Mouse (Mus musculus): Measurements from ENCODE around the gene Serpinh1.
A peak's percentile ranks its signal among the peaks of the same experiment; 100 is the strongest.

Gene Serpinh1

GRCm38 (mm10) chr7:99323321-99323700 lies 29.7 kb downstream of the Serpinh1 start:
- DNase-seq: no peak

- DNase-seq: no peak
Observed at GRCm38 (mm10) chr7:99322691-99323320, 30.2 kb downstream of the Serpinh1 start.

GRCm38 (mm10) chr7:99320524-99320923 lies 32.5 kb downstream of the Serpinh1 start:
- peak in 1 of 2 experiments; percentile 44 for DNase-seq

- DNase-seq: no peak
Observed at GRCm38 (mm10) chr7:99317475-99317874, 35.6 kb downstream of the Serpinh1 start.

- DNase-seq: no peak
Observed at GRCm38 (mm10) chr7:99316207-99316606, 36.8 kb downstream of the Serpinh1 start.

- no peak for DNase-seq
Observed at GRCm38 (mm10) chr7:99314565-99314964, 38.5 kb downstream of the Serpinh1 start.

GRCm38 (mm10) chr7:99313253-99313652 lies 39.8 kb downstream of the Serpinh1 start:
- DNase-seq: no peak

- no peak for DNase-seq
Observed at GRCm38 (mm10) chr7:99312671-99313143, 40.3 kb downstream of the Serpinh1 start.

- no peak for DNase-seq
Observed at GRCm38 (mm10) chr7:99312058-99312457, 41.0 kb downstream of the Serpinh1 start.

GRCm38 (mm10) chr7:99311433-99311832 lies 41.6 kb downstream of the Serpinh1 start:
- DNase-seq: no peak

GRCm38 (mm10) chr7:99306640-99307039 lies 46.4 kb downstream of the Serpinh1 start:
- peak in 1 of 2 experiments; percentile 24 for DNase-seq

GRCm38 (mm10) chr7:99305688-99306087 lies 47.4 kb downstream of the Serpinh1 start:
- no peak for DNase-seq

- DNase-seq: peak; percentile 26 to 49
Observed at GRCm38 (mm10) chr7:99304949-99305372, 48.1 kb downstream of the Serpinh1 start.

GRCm38 (mm10) chr7:99304029-99304428 lies 49.0 kb downstream of the Serpinh1 start:
- no peak for DNase-seq

- DNase-seq: no peak
Observed at GRCm38 (mm10) chr7:99300650-99301175, 52.3 kb downstream of the Serpinh1 start.

Measured in kidney, postnatal 4 days (tissue).